Mouse (Mus musculus) gonadal fat pad, adult 2 months (tissue): ENCODE measurements around the gene Rcc1. TPM values are rescaled to one million over a fixed set of nuclear protein-coding genes. Genes with fewer than 3 reads are reported as not detected.

ENCODE experiments used
- DNase-seq: peaks from one replicate; pipeline ENCODE4 v3.0.0-alpha.2; 2012; ENCODE audit warnings: low read depth
- polyA plus RNA-seq: library from polyadenylated mRNA; depleted of rRNA; stranded (reverse); fragments of >200 nt; gene quantifications from 2 replicates; pipeline ENCODE4 v1.2.3, GENCODE M21; 2012

Rcc1 gene
- polyA plus RNA-seq, 1 experiment: 8.5 TPM

GRCm38 (mm10) chr4:132355403-132355802 lies 2.0 kb upstream of the Rcc1 start:
- no peak for DNase-seq

GRCm38 (mm10) chr4:132354571-132354970 lies 1.2 kb upstream of the Rcc1 start:
- peak; percentile 85 for DNase-seq

DNA sequence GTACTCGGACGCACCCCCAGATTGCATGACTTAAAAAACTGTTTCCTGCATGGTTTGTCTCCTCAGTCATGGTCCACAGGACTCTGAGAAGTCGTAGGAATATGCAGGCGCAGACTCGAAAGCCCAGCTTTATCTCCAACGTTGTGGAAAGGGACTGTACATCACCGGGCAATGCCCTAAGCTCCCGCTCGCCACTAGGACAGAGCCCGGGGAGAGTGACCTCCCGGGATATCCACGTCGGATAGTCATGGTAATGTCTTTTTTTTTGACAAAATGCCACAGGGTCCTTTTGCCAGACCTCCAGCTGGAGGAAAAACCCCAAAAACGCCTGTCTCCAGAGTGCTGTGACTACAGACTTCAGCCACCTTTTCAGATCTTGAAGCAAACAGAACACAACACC lies 666 bp downstream of the Rcc1 start:
- no peak for DNase-seq

- DNase-seq: no peak
These were observed 2.0 kb downstream of the Rcc1 start for GRCm38 (mm10) chr4:132351401-132351800.

DNA sequence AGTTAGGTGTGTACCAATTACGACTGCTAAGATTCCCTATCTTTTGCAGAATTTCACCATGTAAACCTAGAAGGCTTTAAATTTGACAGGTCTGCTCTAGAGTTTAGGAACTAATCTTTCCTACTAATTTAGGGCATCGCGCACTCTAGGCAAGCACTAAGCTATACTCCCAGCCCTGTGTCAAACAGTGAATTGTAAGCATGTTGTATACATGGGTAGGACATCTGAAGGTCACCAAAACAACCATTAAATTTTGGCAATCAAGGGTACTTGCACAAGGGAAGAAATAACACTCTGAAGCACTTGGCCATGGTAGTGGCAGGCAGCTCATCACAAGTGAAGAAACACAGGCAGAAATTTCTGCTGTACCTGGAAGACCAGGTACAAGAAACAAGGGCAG lies 2.6 kb downstream of the Rcc1 start:
- no peak for DNase-seq

DNA sequence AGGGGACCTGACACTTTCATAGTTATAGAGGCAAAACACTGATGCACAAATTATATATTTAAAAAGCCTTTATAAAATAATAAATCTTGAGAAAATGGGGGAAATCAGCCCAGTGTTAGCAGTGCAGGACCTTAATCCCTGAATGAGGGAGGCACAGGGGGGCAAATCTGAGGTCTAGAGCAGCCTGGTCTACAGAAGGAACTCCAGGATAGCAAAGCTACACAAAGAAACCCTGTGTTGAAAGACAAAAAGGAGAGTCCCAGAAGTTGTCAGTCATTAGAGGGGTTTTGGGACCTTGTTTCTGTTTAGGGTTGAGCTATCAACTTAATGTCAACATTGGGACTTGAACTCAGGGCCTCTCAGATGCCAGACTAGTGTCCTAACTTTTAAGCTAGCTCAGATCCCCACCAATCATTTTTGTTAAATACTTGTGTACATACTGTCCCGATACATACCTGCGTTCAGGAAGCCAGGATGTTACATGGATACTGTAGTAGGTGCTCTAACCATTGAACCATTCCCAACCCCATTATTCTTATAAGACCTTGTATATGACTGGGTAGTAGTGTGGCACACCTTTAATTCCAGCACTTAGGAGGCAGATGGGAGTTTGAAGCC lies 3.2 kb downstream of the Rcc1 start:
- DNase-seq: no peak

DNA sequence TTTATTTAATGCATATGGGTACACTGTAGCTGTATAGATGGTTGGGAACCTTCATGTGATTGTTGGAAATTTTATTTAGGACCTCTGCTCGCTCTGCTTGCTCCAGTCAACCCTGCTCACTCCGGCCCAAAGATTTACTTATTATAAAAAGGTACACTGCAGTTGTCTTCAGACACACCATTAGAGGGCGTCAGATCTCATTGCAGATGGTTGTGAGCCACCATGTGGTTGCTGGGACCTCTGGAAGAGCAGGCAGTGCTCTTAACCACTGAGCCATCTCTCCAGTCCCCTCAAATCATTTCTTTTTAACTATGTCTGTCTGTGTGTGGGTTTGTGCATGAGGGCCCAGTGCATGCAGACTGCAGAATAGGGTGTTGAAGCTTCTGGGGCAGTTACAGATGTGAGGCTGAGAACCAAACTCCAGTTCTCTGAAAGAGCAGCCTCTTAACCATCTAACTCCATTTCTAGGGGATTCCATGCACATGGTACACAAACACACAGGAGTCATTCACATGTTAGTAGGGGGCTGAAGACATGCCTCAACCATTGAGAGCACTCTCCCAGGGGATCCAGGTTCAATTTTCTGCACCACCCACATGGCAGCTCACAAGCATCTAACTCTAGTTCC lies 3.8 kb downstream of the Rcc1 start:
- no peak for DNase-seq

DNA sequence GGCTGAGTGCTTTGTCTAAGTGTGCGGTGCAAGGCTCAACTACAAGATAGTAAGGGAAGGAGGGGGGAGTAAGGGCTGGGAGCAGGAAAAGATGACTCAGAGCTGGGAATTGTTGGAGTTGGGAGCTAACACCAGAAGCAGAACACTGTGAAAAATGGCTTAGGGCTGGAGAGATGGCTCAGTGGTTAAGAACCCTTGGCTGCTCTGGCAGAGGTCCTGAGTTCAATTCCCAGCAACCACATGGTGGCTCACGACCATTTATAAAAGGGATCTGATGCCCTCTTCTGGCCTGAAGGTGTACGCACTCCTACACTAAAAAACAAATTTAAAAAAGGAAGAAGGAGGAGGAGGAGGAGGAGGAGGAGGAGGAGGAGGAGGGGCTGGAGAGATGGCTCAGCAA lies 6.7 kb downstream of the Rcc1 start:
- DNase-seq: no peak

DNA sequence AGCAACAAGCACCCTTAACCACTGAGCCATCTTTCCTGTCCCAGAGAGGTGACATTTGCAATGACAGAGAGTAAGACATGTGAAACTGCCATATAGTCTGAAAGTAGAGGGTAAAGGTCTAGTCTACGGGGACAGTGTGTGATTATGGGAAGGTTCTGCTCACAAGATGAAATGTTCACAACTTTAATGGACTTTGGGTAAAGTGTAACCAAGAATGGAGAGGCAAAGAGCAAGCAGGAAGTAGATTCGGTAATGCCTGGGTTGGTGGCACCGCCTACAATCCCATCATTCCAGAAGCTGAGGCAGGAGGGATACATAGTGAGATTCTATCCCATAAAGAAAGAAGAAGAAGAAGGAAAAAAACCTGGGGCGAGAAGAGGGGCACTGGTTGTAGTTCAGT lies 7.1 kb downstream of the Rcc1 start:
- no peak for DNase-seq

- DNase-seq: no peak
These were observed 7.6 kb downstream of the Rcc1 start for GRCm38 (mm10) chr4:132345843-132346212.

DNA sequence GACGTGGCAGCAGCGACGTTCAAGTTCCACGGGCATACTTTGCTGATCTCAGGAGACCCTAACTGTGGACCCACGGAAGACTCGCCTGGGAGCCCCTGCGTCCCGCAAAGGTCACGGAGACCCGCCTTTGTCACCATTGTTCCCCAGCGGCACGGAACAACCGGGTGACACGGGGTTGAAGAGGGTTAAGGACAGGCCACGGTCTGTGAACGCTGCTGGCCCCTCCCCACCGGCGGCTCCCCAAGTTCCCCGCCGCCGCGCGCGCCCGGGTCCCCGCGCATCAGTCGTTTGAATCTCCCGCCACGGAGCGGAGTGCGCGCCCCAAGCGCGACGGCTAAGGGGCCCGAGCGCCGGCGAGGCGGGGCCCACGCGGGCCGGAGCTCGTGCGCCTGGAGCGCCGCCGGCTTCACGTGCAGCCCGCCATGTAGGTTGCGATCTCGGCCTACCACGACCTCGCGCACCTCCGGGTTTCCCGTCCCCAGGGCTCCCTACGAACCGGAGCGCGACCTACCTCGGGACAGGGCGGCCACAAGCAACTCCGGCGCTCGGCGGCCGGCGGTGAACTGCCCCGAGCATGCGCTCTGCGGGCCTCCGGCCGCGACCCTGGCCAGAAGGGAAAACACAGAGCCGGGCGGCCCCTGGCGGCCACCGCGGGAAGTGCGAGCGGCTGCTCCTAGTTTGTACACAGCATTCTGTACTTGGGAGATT lies 8.1 kb downstream of the Rcc1 start:
- DNase-seq: no peak

- no peak for DNase-seq
These were observed 8.8 kb downstream of the Rcc1 start for GRCm38 (mm10) chr4:132344403-132345134.

- DNase-seq: no peak
These were observed 12.0 kb downstream of the Rcc1 start for GRCm38 (mm10) chr4:132341451-132341850.

DNA sequence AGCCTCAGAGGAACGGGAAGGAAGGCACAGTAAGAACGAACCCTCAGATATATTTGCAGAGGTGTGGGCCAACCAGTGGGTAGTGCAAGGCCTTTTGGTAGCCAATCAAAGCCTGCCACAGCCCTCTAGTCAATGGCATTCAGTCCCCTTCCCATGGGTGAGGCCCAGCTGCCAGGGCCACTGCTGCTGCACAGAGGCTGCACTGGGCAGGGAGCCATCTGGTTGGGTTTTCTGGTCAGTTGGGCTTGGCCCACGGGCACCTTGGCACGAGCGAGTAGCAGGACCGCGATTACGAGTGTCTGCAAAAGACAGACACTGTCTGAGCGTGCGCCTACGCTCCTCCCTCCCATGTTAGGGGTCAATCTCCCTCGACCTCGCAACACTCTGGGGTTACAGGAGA lies 14.5 kb downstream of the Rcc1 start:
- no peak for DNase-seq

- no peak for DNase-seq
These were observed 20.5 kb downstream of the Rcc1 start for GRCm38 (mm10) chr4:132332880-132333279.

DNA sequence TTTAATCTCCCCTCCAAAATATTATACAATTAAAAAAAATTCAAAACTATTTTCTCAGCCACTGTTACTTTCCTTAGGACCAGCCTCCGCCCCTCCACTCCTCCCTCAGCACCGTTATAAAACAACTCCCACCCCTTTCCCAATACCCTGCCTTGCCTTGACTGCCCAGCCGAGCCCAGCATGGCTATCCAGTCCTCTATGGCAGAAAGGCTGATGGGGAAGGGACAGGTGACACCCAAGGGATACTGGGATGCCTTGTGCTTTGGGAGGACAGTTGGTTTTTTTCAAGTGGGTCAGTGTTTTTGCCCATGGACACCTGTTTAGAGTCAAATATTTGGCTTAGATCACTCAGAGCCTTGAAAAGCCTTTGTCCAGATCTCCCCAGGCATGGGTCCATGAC lies 21.4 kb downstream of the Rcc1 start:
- no peak for DNase-seq

GRCm38 (mm10) chr4:132329835-132330354 lies 23.5 kb downstream of the Rcc1 start:
- no peak for DNase-seq

DNA sequence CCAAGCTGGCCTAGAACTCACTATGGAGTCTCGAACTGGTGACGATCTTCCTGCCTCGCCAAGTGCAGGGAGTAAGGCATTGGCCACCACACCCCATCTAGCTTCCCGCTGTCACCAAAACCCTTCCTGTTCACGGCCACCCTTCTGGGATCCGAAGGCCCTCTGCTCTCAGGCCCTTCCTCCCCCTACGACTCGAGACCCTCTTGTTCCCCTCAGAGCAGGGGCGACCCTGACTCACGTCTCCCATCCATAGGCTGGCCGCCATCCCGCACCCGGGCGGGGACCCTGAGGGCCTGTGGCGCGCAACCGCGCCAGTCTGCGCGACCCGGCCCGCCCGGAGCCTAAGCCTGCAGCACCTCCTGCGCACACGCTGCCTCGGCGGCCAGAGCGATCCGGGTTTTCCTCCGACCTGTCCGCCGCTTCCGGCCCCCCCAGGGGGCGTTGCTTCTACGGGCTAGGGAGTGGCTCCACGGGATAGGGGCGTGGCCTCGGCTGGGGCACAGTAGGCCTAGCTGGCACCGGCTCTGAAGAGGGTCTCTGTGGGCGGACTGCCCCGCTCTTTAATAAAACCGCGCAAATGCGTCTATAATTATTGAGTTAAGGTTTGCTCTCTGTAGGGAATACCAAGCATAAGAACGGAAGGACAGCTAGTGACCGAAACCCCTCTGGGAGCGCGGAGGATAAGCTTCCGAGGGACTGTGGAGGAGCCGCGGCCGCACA lies 24.1 kb downstream of the Rcc1 start, which contains the start of gene Trnau1ap:
Trnau1ap (minus strand) TSS at position 424 of the 720 bp plus-strand sequence.
- DNase-seq: no peak

- DNase-seq: no peak
These were observed 24.9 kb downstream of the Rcc1 start for GRCm38 (mm10) chr4:132328391-132328982.

DNA sequence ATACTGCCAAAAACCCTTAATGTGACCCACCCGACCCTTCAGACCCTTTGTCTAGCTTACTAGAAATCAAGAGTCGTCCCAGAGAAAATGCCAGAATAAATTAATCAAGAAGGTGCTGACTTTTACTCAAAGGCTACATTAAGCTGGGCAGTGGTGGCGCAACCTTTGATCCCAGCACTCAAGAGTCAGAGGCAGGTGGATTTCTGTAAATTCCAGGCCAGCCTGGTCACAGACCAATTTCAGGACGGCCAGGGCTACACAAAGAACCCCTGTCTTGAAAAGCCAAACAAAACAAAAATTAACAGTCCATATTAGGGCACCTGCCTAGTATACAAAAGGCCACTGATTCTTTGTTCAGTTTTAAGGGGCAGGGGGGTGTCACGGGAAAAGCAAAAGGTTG lies 26.9 kb downstream of the Rcc1 start:
- DNase-seq: no peak

- DNase-seq: no peak
These were observed 37.7 kb downstream of the Rcc1 start for GRCm38 (mm10) chr4:132315711-132316110.
